Mouse (Mus musculus) kidney, adult 9 months (tissue): Measurements from ENCODE around the gene Tars2.
"Not testable (repeated sequence)": the region's sequence is repeated elsewhere in the genome, so short reads cannot be mapped to it uniquely, and the experiment has no call there.

Experiments used
- DNase-seq: peaks from one replicate; pipeline ENCODE4 v3.0.0; 2022

Gene Tars2

DNA sequence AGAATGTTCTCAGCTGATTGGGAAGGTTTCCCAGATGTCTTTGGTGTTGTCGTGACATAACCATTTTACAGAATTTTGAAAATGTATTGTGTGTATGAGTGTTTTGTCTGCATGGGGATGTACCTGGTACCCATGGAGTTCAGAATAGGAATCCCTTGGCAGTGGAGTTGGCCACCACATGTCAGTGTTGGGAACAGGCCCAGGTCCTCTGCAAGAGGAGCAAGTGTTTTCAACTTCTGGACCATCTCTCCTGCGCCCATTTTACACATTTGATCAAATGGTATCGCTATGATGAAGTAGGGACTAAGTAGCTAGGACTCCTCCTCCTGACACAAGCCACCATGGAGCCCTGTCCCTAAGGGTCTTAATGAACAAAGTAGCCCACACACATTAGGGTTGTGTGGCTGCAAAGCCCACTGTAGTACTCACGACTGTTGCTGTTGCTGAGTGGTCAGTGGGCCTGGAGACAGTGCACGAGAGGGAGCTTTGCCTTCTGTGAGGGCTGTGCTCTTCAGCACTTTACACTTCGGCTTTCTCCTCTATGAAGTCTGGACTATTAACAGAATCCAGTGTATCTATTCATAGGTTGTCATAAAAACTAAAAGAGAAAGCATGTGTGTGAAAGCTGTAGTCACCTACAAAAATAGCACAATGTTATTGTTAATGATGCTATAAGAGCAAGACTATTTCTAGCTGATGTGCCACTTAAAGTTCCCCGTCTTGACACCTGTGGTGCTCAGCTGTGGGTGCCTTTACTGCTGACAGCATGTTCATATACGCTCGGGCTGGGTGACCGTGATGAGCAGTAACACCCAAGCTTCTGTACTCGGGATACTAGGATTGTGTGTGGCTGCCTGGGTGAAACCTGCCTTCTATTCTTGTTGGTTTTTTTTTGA, 65.0 kb downstream of the Tars2 start:
- no peak for DNase-seq

DNA sequence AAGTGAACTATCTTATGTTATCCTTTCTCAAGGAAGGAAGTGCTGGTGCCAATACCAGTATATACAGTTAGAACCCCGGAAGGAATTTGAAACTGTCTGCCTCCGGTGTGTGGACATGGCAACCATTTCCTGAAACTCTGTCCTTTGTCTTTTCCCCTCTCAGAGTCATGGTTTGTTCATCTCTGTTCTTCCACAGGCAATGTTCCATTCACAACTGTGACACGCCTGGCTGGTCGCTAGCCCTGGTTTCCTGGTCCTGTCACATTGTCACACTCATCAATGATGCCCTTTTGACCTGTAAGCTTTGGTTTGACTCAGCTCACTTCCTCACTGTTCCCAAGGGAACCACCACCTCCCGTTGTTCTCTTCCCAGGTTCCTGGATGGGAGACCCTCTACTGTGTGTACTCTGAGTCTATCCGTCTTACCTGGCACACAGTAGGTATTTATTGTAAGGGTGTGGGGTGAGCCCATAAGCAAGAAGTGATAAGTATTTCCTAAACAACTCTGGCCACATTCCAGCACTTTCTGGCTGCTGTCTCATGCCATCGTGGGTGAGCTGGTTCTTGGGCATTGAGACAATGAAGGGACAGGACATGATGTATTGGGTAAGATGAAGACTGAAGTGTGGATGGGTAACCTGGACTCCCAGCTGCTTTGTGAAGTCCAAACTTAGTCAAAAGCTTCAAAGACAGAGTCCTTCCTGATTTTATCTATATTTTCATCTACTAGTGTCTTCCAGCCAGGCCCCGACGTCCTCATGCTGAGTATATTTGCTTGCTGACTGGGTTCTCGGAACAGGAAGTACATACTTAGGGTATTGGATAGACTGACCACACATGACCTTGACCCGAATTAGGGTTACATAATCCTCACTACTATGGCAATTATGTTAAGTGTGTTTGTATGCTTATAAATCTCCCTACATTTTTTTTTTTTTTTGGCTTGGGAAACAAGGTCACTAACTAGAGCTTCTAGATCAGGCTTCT, 65.9 kb downstream of the Tars2 start:
- peak; percentile 58 for DNase-seq

GRCm38 (mm10) chr3:95692677-95693076, 67.3 kb downstream of the Tars2 start:
- no peak for DNase-seq

GRCm38 (mm10) chr3:95690552-95690951, 69.5 kb downstream of the Tars2 start:
- DNase-seq: not testable (repeated sequence)
